Mouse (Mus musculus) adrenal gland, adult 8-10 months (tissue): Measurements from ENCODE around the gene Mob3c. TPM values are rescaled to one million over a fixed set of nuclear protein-coding genes. Genes with fewer than 3 reads are reported as not detected.

Experiments used
- DNase-seq: peaks from one replicate; pipeline ENCODE4 v3.0.0; 2022
- total RNA-seq, 4 experiments: library from RNA; stranded (reverse); gene quantifications; 2 replicates each; pipeline ENCODE4 v1.2.4; 2022

Mob3c gene
- 10 to 100 TPM; 15.6 to 22.2 (median 16.3) TPM for total RNA-seq

GRCm38 (mm10) chr4:115827888-115828571 lies at the start of gene Mob3c:
Gene Mob3c, plus strand, starts transcription at chr4:115828092.
- peak; percentile 78 for DNase-seq

- DNase-seq = no peak
These were observed 47.6 kb upstream of the Mob3c start for GRCm38 (mm10) chr4:115780269-115780668.

GRCm38 (mm10) chr4:115780918-115781317 lies 47.0 kb upstream of the Mob3c start, which contains the start of gene Tex38:
Gene Tex38, minus strand, starts transcription at chr4:115781018.
- no peak for DNase-seq

GRCm38 (mm10) chr4:115782026-115782805 lies 45.7 kb upstream of the Mob3c start:
- peak; percentile 60 for DNase-seq

GRCm38 (mm10) chr4:115784769-115785510 lies 43.0 kb upstream of the Mob3c start, which contains the start of gene Atpaf1:
Gene Atpaf1, plus strand, starts transcription at chr4:115784812.
- peak; percentile 53 for DNase-seq

GRCm38 (mm10) chr4:115785511-115786034 lies 42.3 kb upstream of the Mob3c start:
- DNase-seq = no peak

- DNase-seq = no peak
These were observed 37.0 kb upstream of the Mob3c start for GRCm38 (mm10) chr4:115790864-115791263.

GRCm38 (mm10) chr4:115795360-115795759 lies 32.5 kb upstream of the Mob3c start:
- no peak for DNase-seq

- DNase-seq = peak; percentile 64
These were observed 27.9 kb upstream of the Mob3c start for GRCm38 (mm10) chr4:115799981-115800380.

- DNase-seq = no peak
These were observed 15.6 kb upstream of the Mob3c start for GRCm38 (mm10) chr4:115812326-115812725.

GRCm38 (mm10) chr4:115815606-115816005 lies 12.3 kb upstream of the Mob3c start:
- no peak for DNase-seq

GRCm38 (mm10) chr4:115820199-115820598 lies 7.7 kb upstream of the Mob3c start:
- DNase-seq = no peak

- no peak for DNase-seq
These were observed 6.9 kb upstream of the Mob3c start for GRCm38 (mm10) chr4:115820944-115821343.

GRCm38 (mm10) chr4:115821431-115821830 lies 6.5 kb upstream of the Mob3c start:
- DNase-seq = no peak

GRCm38 (mm10) chr4:115821928-115822327 lies 6.0 kb upstream of the Mob3c start:
- no peak for DNase-seq

GRCm38 (mm10) chr4:115824178-115824577 lies 3.7 kb upstream of the Mob3c start:
- no peak for DNase-seq

- DNase-seq = no peak
These were observed 2.6 kb upstream of the Mob3c start for GRCm38 (mm10) chr4:115825271-115825670.

GRCm38 (mm10) chr4:115827066-115827465 lies 826 bp upstream of the Mob3c start:
- DNase-seq = no peak

GRCm38 (mm10) chr4:115827535-115827887 lies 381 bp upstream of the Mob3c start:
- no peak for DNase-seq

GRCm38 (mm10) chr4:115828572-115828902 lies 645 bp downstream of the Mob3c start:
- DNase-seq = no peak

- no peak for DNase-seq
These were observed 2.6 kb downstream of the Mob3c start for GRCm38 (mm10) chr4:115830491-115830890.

GRCm38 (mm10) chr4:115831221-115831620 lies 3.3 kb downstream of the Mob3c start:
- DNase-seq = no peak

- no peak for DNase-seq
These were observed 4.1 kb downstream of the Mob3c start for GRCm38 (mm10) chr4:115832040-115832439.
